Mouse (Mus musculus) yolk sac, embryonic 10.5 days (tissue): Measurements from ENCODE around the gene Stam.

Experiments
- DNase-seq: peaks from one replicate; pipeline ENCODE4 v3.0.0-alpha.2; 2017; ENCODE audit warnings: low spot score

Stam gene

DNA sequence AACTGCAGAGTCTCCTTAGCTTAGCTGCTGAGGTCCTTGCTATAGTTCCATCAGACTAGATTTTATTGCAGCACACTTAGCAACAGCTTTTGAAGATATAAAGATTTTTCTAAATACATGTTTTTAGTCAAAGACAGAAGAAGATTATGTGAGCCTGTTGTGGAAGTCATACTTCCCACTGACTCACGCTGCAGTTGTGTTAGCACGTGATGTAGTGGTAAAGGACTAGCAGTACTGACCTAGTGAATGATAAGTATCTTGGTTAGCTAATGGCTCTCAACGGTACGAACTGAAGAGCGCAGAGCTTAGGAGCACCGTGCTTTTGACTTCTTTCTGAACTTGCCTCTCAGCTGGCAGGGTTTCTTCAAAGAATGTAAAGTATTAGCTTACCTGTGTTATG lies 52.5 kb downstream of the Stam start:
- no peak for DNase-seq

DNA sequence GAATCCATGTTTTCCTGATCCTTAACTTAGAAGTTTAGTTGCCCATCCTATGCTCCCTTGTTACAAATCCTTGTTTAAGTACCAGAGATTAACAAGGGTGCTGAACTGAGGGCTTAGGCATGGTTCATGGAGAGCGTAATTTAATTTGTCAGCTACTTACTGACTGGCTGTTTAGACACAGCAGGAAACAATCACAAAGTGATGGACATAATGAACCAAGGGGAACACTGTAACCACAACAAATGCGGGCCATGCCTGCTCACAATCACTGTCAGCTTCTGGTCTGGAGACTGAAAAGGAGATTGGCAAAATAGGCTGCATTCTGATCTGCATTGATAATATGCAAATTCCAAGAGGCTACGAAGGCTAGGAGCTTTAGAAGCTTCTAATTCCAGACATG lies 53.7 kb downstream of the Stam start:
- DNase-seq = no peak

GRCm38 (mm10) chr2:14130641-14131339 lies 56.9 kb downstream of the Stam start:
- no peak for DNase-seq

- DNase-seq = no peak
These were observed 58.8 kb downstream of the Stam start for GRCm38 (mm10) chr2:14132468-14133326.

GRCm38 (mm10) chr2:14136906-14137305 lies 63.0 kb downstream of the Stam start:
- no peak for DNase-seq

GRCm38 (mm10) chr2:14139590-14139989 lies 65.7 kb downstream of the Stam start:
- peak; percentile 6 for DNase-seq

DNA sequence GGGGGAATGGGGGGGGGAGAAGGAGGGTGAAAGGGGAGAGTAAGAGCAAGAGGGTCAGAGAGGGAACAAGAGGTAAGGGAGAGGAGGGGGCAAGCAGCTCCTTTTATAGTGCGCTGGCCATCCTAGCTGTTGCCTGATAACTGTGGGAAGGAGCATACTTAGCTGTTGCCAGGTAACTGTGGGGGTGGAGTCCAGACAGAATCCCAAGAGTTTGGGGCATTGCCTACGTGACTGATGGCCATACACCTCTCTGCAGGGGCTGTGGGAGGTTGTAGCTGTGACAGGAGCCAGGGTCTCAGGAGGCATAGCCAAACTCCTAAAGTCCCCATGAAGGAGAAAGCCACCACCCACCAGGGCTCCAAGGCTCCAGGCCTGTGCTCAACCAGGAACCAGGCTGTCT lies 66.1 kb downstream of the Stam start:
- DNase-seq = no peak

DNA sequence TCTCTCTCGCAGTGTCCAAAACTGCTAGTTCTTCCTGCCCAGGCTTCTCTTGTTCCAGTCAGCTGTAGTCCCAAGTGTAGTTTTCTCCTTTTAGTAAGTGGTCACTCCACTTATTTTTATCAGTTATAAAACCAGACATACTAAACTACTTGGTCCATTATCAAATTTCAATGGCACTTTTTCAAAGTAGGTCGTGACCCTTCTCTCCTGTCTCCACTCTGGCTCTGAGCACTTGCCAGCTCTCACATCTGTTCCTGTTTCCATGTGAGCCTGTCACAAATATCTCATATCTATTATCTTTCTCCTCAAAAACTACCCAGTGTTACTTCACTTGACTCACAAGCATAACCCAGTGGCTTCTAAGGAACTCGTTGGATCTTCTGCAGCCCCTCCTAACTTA lies 71.4 kb downstream of the Stam start:
- DNase-seq = no peak

DNA sequence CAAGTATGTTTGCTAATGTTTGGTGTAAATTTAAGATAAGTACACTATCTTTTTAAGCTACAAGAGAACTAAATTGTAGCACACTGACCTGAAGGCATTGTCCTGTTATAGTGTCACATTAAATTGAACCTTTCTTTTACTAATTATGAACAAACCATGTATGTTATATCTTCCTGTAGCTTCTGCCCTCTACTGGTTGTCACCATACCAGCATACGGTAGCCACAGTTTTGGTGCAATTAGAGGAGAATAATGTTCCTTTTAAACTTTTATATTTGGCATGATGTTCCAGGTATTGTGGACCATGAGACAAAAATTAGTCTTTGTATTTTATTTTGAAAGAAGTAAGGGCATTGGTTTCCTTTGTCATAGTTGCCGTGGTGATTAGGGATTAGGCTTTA lies 73.0 kb downstream of the Stam start:
- no peak for DNase-seq

DNA sequence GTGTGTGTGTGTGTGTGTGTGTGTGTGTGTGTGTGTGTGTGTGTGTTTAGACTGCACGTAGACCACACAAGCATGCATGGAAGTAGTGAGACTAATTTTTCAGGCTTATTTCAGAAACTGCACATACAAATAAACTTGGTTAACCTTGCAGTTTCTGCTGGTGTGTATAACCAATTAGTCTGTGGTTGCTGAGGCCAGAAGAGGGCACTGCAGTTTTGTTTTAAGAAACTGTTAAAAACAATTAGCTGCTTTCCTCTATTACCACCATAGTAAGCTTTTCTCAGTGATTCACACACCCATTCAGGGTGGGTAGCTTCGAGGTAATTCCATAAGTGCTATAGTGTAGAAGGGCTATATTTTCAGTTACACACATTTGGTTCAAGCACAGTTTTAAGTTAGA lies 76.9 kb downstream of the Stam start:
- no peak for DNase-seq

- no peak for DNase-seq
These were observed 78.0 kb downstream of the Stam start for GRCm38 (mm10) chr2:14151854-14152253.

GRCm38 (mm10) chr2:14159047-14159446 lies 85.1 kb downstream of the Stam start:
- DNase-seq = no peak

- no peak for DNase-seq
These were observed 85.9 kb downstream of the Stam start for GRCm38 (mm10) chr2:14159756-14160155.

GRCm38 (mm10) chr2:14164459-14165030 lies 90.6 kb downstream of the Stam start:
- no peak for DNase-seq

DNA sequence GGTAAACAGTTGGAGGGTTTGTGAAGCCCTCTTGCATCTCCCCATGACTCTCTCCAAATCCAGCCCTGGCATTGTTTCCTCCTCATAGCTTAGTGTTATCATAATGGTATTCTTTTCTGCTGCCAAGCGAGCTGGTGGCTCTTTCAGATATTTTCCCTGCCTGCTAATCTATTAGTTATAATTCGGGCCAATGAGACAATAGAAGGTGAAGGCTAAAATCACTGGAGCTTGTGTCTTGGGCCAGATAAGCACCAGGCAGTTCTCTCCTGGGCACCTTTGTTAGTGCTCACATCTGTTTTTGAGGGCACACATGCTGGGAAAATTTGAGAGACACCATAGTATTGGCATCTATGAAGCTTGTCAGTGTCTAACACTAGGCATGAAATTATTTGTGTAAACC lies 91.2 kb downstream of the Stam start:
- no peak for DNase-seq

DNA sequence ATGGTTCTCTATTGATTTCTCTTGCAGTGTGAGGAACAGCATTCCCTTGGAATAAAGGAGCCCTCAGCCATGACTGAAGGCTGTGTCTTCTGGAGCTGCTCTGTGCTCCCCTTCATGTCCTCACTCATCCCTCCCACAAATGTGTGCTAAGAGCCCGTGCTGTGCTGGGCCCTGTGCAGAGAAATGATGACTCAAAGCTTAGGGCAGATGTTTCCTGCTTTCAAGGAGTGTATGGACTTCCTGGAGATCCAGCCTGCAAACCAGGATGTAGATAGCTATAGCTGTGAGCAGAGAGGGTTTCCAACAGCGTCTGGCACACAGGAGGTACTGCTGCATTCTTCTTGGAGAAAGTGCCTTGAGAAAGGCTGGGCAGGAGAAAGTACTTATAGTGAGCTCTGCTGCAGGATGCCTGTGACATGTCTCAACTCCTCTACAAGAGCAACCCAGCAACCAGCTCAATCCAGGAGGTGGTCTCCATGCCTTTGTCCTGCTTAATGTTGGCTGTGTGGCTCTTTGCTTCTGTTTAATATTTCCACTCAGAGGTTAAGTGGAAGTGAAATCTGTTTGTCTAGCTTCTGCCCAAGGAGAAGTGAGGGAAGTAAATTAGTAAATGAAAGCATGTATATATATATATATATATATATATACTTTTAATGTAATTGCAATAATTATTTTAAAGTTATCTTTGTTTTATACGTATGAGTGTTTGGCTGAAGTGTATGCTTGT lies 91.9 kb downstream of the Stam start:
- DNase-seq = no peak

DNA sequence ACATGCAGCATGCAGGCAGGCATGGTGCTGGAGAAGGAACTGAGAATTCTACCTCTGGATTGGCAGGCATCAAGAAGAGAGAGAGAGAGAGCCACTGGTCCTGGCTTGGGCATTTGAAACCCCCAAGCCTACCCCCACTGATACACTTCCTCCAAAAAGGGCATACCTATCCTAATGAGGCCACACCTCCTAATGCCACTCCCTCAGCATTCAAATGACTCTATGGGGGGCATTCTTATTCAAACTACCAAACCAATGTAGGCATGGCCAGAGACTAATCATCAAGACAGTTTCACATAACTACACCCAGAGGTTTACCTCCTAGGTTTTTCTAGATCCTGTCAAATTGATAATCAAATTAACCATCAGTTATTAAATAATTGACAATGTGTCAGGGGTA lies 93.8 kb downstream of the Stam start:
- DNase-seq = no peak

GRCm38 (mm10) chr2:14174334-14174733 lies 100.4 kb downstream of the Stam start, which contains the start of gene Tmem236:
TSS of gene Tmem236 (plus strand) at chr2:14174523.
- no peak for DNase-seq

- DNase-seq = no peak
These were observed 102.7 kb downstream of the Stam start for GRCm38 (mm10) chr2:14176460-14177193.

DNA sequence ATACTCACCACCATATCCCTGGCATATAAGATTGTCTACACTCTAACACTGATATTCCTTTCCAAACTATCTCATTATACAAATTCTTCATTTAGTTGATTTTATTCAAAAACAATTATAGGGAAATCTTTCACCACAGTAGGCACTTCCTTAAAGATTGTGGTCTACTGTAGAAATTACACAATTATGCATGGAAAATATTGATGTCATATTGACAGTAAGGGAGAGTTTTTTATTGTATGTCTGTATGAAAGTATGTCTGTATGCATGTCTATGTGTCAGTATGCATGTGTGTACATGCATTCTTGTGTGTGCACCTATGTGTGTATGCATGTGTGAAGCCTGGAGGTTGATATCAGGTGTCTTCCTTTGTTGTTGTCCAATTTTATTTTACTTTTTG lies 110.5 kb downstream of the Stam start:
- DNase-seq = no peak

DNA sequence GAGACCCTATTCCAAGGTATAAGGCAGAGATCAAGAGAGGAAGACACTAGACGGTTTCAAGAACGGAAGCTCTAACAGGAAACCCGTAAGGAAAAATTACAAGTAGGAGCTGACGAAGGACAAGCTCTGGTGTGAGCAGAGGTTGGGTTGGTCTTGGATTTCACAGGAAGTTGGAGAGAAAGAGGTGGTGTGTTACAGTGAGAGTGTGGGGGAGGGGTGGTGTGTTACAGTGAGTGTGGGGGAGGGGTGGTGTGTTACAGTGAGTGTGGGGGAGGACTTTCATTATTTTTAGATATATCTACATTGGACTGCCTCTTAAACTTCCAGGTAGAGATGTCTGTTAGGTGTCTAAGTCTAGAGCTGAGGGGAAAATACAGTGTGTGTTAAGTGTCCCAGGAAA lies 116.8 kb downstream of the Stam start:
- no peak for DNase-seq

- no peak for DNase-seq
These were observed 117.7 kb downstream of the Stam start for GRCm38 (mm10) chr2:14191601-14192000.
